Mouse (Mus musculus) c-Kit-positive CD71-positive TER-119-positive erythroid progenitor cells, embryonic 14.5 days (primary cell): ENCODE data around the gene Mpg.

Experiments
- DNase-seq: peaks from one replicate; pipeline ENCODE4 v3.0.0-alpha.2; 2013; ENCODE audit warnings: low spot score

Mpg gene

DNA sequence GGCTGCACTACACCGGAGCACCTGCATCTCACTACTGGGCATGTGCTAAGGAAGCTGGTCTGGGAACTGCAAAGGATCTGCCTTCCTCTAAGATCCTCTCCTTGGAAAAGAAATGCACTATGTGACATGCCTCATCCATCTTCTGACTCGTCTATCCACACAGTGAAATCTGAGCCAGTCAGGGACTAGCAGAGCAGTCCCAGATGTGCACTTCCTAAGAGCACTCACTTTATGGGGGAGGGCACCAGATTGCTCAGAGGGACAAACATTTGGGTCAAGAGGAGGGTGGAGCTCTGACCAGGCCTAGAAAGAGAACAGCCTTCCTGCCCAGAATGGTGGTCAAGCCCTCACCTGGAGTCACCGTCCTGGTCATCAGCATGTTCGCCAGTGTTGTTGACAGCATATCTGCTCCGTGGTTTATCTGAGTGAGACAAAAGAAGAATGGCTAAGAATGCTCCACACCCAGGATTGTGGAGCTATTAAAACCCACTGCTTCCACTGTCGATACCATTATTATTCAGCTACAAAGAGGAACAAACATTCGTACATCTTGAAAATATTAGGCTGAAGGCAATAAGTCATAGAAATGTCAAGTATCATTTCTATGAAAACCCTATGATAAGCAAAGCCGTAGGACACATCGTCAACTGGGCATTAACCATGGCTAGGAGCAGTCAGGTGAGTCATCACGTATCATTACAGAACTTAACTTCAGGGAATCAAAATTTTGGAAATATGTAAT, 36.5 kb downstream of the Mpg start:
- DNase-seq, result no peak

- DNase-seq, result peak; percentile 80
Measured at GRCm38 (mm10) chr11:32265117-32265738, 38.9 kb downstream of the Mpg start.

DNA sequence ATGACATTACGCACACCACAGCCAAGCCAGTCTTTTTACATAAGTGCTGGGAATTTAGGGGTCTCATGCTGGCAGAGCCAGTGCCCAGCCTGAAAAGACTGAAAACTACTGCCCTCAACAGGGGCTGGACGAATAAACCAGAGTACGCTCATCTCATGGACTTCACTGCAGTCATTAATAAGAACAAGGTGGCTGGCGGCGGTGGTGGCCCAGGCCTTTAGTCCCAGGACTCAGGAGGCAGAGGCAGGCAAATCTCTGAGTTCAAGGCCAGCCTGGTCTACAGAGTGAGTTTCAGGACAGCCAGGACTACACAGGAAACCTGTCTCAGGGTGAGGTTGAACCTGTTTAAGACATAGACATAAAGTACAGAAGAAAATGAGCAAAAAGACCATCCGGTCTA, 39.9 kb downstream of the Mpg start:
- no peak for DNase-seq

DNA sequence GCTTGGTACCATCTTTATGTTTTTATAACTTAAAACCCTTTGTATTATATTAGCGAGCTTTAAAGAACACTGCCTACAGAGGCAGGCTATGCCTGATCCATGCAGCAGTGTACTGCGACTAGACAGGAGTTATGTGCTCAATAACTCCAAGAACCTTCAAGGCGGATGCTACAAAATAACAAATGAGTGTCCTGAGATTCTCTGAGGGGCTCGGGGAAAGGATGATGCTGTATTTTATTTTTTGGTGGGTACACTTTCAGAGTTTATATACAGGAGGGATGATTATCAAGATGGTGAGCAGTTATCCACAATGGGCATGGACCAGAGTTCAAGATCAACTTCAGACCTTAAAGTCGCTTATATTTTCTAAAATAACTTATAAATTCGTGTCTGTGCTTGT, 40.5 kb downstream of the Mpg start:
- no peak for DNase-seq

- peak; percentile 89 for DNase-seq
Measured at GRCm38 (mm10) chr11:32267188-32267884, 41.0 kb downstream of the Mpg start, which contains the start of gene Nprl3. Gene Nprl3, minus strand, starts transcription at chr11:32267707.

DNA sequence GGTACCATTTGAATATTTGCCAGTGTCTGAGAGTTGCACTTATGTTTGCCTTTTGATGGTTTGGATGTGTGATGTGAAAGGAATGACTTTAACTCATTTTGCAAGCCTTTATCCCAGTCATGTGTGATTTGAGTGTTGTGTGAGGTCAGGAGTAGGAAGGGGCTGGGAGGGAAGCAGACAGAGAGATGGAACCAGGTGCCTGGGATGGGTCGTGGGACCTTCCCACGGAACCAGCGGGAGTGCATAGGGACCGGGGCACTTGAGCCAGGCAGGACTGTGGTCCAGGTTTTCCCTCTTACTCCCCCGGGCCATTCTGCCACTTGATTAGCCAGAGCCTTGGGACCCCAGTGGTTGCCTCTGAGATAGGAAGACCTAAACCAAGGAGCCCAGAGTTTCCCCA, 41.7 kb downstream of the Mpg start:
- no peak for DNase-seq

GRCm38 (mm10) chr11:32268952-32269351, 42.6 kb downstream of the Mpg start:
- peak; percentile 86 for DNase-seq

DNA sequence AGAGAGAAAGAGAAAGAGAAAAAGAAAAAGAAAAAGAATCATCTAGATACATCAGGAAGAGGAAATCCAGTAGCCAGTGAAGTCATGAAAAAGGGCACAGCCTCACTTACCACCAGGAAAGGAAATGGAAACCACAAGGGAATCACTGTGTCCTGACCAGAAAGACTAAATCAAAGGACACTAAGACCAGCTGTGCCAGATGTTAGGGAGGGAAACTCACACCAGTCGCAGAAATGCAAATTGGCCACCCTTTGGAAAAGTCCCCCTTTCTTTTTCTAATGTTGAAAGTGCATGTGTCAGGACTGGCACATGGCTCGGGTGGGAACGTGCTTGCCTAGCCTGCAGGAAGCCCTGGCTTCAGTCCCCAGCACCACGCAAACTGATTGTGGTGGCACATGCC, 44.9 kb downstream of the Mpg start:
- no peak for DNase-seq

GRCm38 (mm10) chr11:32276347-32276746, 50.0 kb downstream of the Mpg start, which contains the start of gene Hba-x:
Gene Hba-x, plus strand, starts transcription at chr11:32276400.
- DNase-seq, result no peak

- DNase-seq, result no peak
Measured at GRCm38 (mm10) chr11:32277736-32278457, 51.6 kb downstream of the Mpg start.

DNA sequence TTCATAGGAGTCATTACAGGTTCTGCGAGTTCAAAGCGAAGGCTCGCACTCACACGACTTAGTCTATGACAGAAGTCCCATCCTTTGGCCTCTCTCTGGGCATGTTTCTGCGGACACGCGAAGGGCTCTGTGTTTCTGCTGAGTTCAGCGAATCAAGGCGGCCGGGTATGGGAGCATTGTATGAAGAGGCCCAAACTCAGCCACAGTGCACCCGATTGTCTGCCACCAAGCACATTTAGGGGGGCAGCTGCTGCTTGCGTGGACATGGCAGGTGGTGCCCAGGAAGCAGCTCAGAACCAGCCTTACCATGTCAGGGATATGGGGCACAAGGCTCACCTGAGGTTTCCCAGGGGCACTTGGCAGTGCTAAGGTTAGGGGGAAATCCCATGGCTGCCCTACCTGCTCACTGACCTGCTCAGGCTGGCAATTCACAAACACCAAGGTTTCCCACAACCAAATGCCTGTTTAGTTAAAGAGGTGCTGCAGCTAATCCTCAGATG, 52.2 kb downstream of the Mpg start:
- DNase-seq, result no peak

DNA sequence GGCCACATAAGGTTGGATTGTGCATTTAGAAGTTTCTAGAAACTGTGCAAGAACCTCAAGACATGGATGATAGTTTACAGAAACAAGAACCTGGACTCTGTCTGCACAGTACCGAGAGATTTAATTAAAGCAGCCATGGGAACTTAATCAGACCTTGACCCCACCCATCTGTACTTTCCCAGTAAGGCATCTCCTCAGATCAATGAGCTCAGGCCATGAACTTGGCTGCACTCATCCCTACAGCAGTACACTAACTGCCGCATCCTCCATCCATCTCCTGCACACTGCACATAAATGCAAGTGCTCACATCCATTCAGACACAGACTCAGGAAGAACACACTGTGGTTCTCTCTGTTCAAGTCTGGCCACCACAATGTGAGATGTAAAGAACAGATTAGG, 54.3 kb downstream of the Mpg start:
- DNase-seq, result no peak

- DNase-seq, result no peak
Measured at GRCm38 (mm10) chr11:32281416-32282144, 55.3 kb downstream of the Mpg start.
